Mouse (Mus musculus) embryonic facial prominence, embryonic 14.5 days (tissue): Measurements from ENCODE around the gene Eif4b. TPM values are rescaled to one million over a fixed set of nuclear protein-coding genes. Genes with fewer than 3 reads are reported as not detected.

Experiments used
- ATAC-seq: fragments of 200-750 bp; cut with Nextera tagmentation; 2 replicates; pipeline ENCODE4 v1.8.0; 2017; ENCODE audit warnings: low read depth, moderate number of reproducible peaks, moderate TSS enrichment
- DNase-seq: peaks from one replicate; pipeline ENCODE4 v3.0.0-alpha.2; 2015; ENCODE audit warnings: low spot score
- H3K27ac ChIP-seq: fragments of 300-500 bp; sonication (generic); replicated peaks from 2 replicates; pipeline ENCODE4 v1.5.1; 2014; ENCODE audit warnings: low read depth, mild to moderate bottlenecking, low read length, moderate library complexity
- H3K27me3 ChIP-seq: fragments of 300-500 bp; sonication (generic); replicated peaks from 2 replicates; pipeline ENCODE4 v1.6.1; 2014; ENCODE audit warnings: low read length; ENCODE audit not compliant: control insufficient read depth, insufficient read depth
- H3K36me3 ChIP-seq: fragments of 300-500 bp; sonication (generic); 2 replicates; pipeline ENCODE4 v1.6.1; 2014; ENCODE audit warnings: low read length, mixed read lengths; ENCODE audit not compliant: control insufficient read depth, insufficient read depth
- H3K4me1 ChIP-seq: fragments of 300-500 bp; sonication (generic); 2 replicates; pipeline ENCODE4 v1.6.1; 2014; ENCODE audit warnings: antibody characterized with exemption, low read length; ENCODE audit not compliant: control insufficient read depth, insufficient read depth
- H3K4me2 ChIP-seq: fragments of 300-500 bp; sonication (generic); 2 replicates; pipeline ENCODE4 v1.6.1; 2014; ENCODE audit warnings: low read depth, mild to moderate bottlenecking, low read length, moderate library complexity, mixed read lengths
- H3K4me3 ChIP-seq: fragments of 300-500 bp; sonication (generic); 2 replicates; pipeline ENCODE4 v1.5.1; 2014; ENCODE audit warnings: low read depth, mild to moderate bottlenecking, low read length
- H3K9ac ChIP-seq: fragments of 300-500 bp; sonication (generic); 2 replicates; pipeline ENCODE4 v1.6.1; 2014; ENCODE audit warnings: low read depth, mild to moderate bottlenecking, low read length, moderate library complexity, mixed read lengths
- H3K9me3 ChIP-seq: fragments of 300-500 bp; sonication (generic); 2 replicates; pipeline ENCODE4 v1.6.1; 2016; ENCODE audit warnings: low read length; ENCODE audit not compliant: control insufficient read depth
- WGBS: fragments of 180-500 bp; shearing (Covaris S2); extraction: QIAGEN DNeasy Blood & Tissue Kit; methylation state at CpG from one replicate; pipeline ENCODE4 v1.1.7; 2014; 5-methylcytosine and 5-hydroxymethylcytosine counted together
- polyA plus RNA-seq: library from polyadenylated mRNA; unstranded; fragments of >200 nt; fragmentation: Nextera tagmentation; extraction: Ambion mirVana; gene quantifications from 2 replicates; pipeline ENCODE4 v1.2.1, GENCODE M21; 2014

The Eif4b gene
- polyA plus RNA-seq, 1 experiment from 2014 or later: 123 TPM

- H3K9me3 ChIP-seq: no peaks in the 10 kb centered on the region
- 6% methylated on average over 14 of the region's 14 CpGs for WGBS
- H3K27me3 ChIP-seq: no peaks in the 10 kb centered on the region
- H3K9ac ChIP-seq: peak overlapping the region; percentile 74
- DNase-seq (peak; percentile 70), ATAC-seq (no peak; the same call in 1 of the 2 replicates)
- peak overlapping the region; percentile 65 for H3K4me2 ChIP-seq
- H3K36me3 ChIP-seq: peaks cover 38% of the 10 kb centered on the region
- H3K4me3 ChIP-seq: peak overlapping the region; percentile 63
- peaks cover 56% of the 10 kb centered on the region for H3K4me1 ChIP-seq
- peak overlapping the region; percentile 99 for H3K27ac ChIP-seq
Observed at GRCm38 (mm10) chr15:102103371-102103946, 29.9 kb downstream of the Eif4b start.

GRCm38 (mm10) chr15:102103947-102104555, 30.5 kb downstream of the Eif4b start:
- no peaks in the 10 kb centered on the region for H3K9me3 ChIP-seq
- peak overlapping the region; percentile 63 for H3K4me3 ChIP-seq
- DNase-seq (peak; percentile 44), ATAC-seq (no peak; the same call in 1 of the 2 replicates)
- WGBS: 27% methylated on average over 12 of the region's 12 CpGs
- H3K4me1 ChIP-seq: peaks cover 56% of the 10 kb centered on the region
- peak overlapping the region; percentile 74 for H3K9ac ChIP-seq
- H3K27ac ChIP-seq: peak overlapping the region; percentile 99
- no peaks in the 10 kb centered on the region for H3K27me3 ChIP-seq
- H3K36me3 ChIP-seq: peaks cover 44% of the 10 kb centered on the region
- H3K4me2 ChIP-seq: peak overlapping the region; percentile 65

- Histone ChIP-seq H3K4me2 (peak overlapping the region; percentile 65), H3K27ac (peak overlapping the region; percentile 99), H3K27me3 (no peaks in the 10 kb centered on the region), H3K4me3 (no peak overlapping the region), H3K4me1 (peaks cover 49% of the 10 kb centered on the region), H3K9ac (no peak overlapping the region; the same call in 1 of the 2 replicates), H3K9me3 (no peaks in the 10 kb centered on the region), H3K36me3 (peaks cover 56% of the 10 kb centered on the region)
- ATAC-seq (no peak), DNase-seq (peak; percentile 66)
- WGBS: 26% methylated on average over 4 of the region's 5 CpGs
Observed at GRCm38 (mm10) chr15:102105360-102105759, 31.8 kb downstream of the Eif4b start.

GRCm38 (mm10) chr15:102105764-102106730, 32.5 kb downstream of the Eif4b start:
- no peaks in the 10 kb centered on the region for H3K9me3 ChIP-seq
- H3K36me3 ChIP-seq: peaks cover 63% of the 10 kb centered on the region
- peak overlapping the region; percentile 65 for H3K4me2 ChIP-seq
- ATAC-seq (no peak), DNase-seq (peak; percentile 56)
- peak overlapping the region; percentile 15 for H3K4me3 ChIP-seq
- peak overlapping the region; percentile 99 for H3K27ac ChIP-seq
- peak overlapping the region; percentile 2 for H3K9ac ChIP-seq
- no peaks in the 10 kb centered on the region for H3K27me3 ChIP-seq
- WGBS: 28% methylated on average over 18 of the region's 18 CpGs
- H3K4me1 ChIP-seq: peaks cover 49% of the 10 kb centered on the region

GRCm38 (mm10) chr15:102106754-102107456, 33.3 kb downstream of the Eif4b start:
- H3K27ac ChIP-seq: no peak overlapping the region
- no peak overlapping the region for H3K9ac ChIP-seq

GRCm38 (mm10) chr15:102107689-102108573, 34.4 kb downstream of the Eif4b start:
- Histone ChIP-seq H3K9ac (no peak overlapping the region), H3K9me3 (no peaks in the 10 kb centered on the region), H3K4me1 (peaks cover 30% of the 10 kb centered on the region), H3K4me2 (peak overlapping the region; percentile 65), H3K4me3 (0 out of 2 replicates have a peak overlapping the region, but pooled peaks have one; percentile 15), H3K27me3 (no peaks in the 10 kb centered on the region), H3K36me3 (peaks cover 82% of the 10 kb centered on the region), H3K27ac (no peak overlapping the region)
- peak; percentile 70 for DNase-seq
- ATAC-seq: no peak
- 44% methylated on average over 13 of the region's 13 CpGs for WGBS

More at GRCm38 (mm10) chr15:102106754-102107456, 33.3 kb downstream of the Eif4b start:
- Histone ChIP-seq H3K4me2 (peak overlapping the region; percentile 65), H3K9me3 (no peaks in the 10 kb centered on the region), H3K36me3 (peaks cover 72% of the 10 kb centered on the region), H3K4me1 (peaks cover 40% of the 10 kb centered on the region), H3K4me3 (peak overlapping the region; percentile 15), H3K27me3 (no peaks in the 10 kb centered on the region)
- DNase-seq (no peak), ATAC-seq (no peak)
- whole genome bisulfite sequencing: 25% methylated on average over 32 of the region's 38 CpGs

GRCm38 (mm10) chr15:102108651-102109525, 35.3 kb downstream of the Eif4b start:
- DNase-seq: peak; percentile 85
- Histone ChIP-seq H3K36me3 (peaks cover 91% of the 10 kb centered on the region), H3K4me3 (no peak overlapping the region), H3K4me1 (peaks cover 20% of the 10 kb centered on the region), H3K9ac (0 out of 2 replicates have a peak overlapping the region, but pooled peaks have one; percentile 22), H3K9me3 (no peaks in the 10 kb centered on the region), H3K27ac (peak overlapping the region; percentile 24), H3K27me3 (no peaks in the 10 kb centered on the region), H3K4me2 (no peak overlapping the region; the same call in 1 of the 2 replicates)
- WGBS: 47% methylated on average over 18 of the region's 18 CpGs
- peak; percentile 45 for ATAC-seq
